Mouse (Mus musculus): Measurements from ENCODE around the gene Zc3hav1l. TPM values are rescaled to one million over a fixed set of nuclear protein-coding genes. Genes with fewer than 3 reads are reported as not detected.
A peak's percentile ranks its signal among the peaks of the same experiment; 100 is the strongest.

Zc3hav1l gene
- 10 to 100 TPM; 12.5 to 12.9 TPM for total RNA-seq (2021)
- long read RNA-seq, experiment 1, full-length matches to known transcripts: 2 of 2 reads
- long read RNA-seq, experiment 1, partial matches to known transcripts: 0 of 2 reads
- long read RNA-seq, experiment 1, other reads (novel, unspliced or antisense): 0 of 2 reads
- long read RNA-seq, experiment 2, full-length matches to known transcripts: 7 of 8 reads
- long read RNA-seq, experiment 2, partial matches to known transcripts: 0 of 8 reads
- long read RNA-seq, experiment 2, other reads (novel, unspliced or antisense): 1 of 8 reads

- peak; percentile 49 to 59 for DNase-seq (ENCODE audit: low spot score in 2 of 2)
Measured at GRCm38 (mm10) chr6:38298761-38299401, at the start of gene Zc3hav1l. Gene Zc3hav1l, minus strand, starts transcription at chr6:38299259.

DNA sequence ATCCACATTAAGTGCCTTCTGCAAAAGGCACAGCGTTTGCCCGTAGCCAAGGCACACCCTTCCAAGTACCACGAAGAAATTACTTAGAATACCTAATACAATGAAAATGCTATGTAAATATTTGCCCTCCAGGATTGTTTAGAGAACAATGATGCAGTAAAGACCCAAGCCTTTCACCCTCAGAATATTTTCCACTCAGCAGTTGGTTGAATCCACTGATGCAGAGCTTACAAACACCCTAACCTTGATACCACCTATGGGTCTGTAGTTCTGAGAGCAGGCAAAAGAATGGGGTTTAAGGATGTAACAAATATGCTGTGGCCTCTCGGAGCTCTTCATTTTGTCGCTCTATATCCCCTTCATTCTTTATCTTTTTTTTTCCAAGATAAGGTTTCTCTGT is 48.8 kb upstream of the Zc3hav1l start:
- DNase-seq (ENCODE audit: low spot score in 2 of 2): no peak

- DNase-seq (ENCODE audit: low spot score in 2 of 2): no peak
Measured at GRCm38 (mm10) chr6:38345796-38346195, 46.7 kb upstream of the Zc3hav1l start.

DNA sequence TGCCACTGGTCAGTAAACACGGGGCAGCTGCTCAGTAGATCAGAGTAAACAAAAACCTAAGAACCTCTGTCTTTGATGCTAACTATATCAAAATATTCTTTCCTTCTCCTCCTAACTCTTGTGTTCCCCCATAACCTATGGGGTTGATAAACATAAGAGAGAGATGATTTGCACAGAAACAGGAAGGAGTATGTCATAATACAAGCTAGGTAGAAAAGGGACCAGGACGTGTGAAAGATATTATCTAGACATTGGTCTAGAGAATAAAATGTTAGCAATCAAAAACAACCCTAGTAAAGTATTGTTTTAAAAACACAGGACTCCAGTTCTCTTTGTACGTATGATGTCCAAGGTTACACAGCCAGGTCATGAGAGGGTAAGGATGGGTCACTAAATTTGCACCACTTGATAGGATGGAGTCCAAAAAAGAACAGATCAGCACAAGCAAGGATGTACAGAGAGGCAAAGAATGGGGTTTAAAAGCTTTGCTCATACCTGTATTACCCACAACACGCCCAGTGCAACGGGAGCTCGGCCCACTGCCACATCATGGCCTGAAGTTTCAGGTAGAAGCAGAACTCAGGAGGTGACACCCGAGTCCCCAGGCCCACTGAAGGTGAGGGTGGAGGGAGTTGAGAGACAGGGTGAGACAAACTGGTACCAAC is 45.1 kb upstream of the Zc3hav1l start:
- no peak for DNase-seq (ENCODE audit: low spot score in 2 of 2)

GRCm38 (mm10) chr6:38343581-38343980 is 44.5 kb upstream of the Zc3hav1l start:
- DNase-seq (ENCODE audit: low spot score in 2 of 2): no peak

GRCm38 (mm10) chr6:38342666-38342992 is 43.6 kb upstream of the Zc3hav1l start:
- no peak for DNase-seq (ENCODE audit: low spot score in 2 of 2)

DNA sequence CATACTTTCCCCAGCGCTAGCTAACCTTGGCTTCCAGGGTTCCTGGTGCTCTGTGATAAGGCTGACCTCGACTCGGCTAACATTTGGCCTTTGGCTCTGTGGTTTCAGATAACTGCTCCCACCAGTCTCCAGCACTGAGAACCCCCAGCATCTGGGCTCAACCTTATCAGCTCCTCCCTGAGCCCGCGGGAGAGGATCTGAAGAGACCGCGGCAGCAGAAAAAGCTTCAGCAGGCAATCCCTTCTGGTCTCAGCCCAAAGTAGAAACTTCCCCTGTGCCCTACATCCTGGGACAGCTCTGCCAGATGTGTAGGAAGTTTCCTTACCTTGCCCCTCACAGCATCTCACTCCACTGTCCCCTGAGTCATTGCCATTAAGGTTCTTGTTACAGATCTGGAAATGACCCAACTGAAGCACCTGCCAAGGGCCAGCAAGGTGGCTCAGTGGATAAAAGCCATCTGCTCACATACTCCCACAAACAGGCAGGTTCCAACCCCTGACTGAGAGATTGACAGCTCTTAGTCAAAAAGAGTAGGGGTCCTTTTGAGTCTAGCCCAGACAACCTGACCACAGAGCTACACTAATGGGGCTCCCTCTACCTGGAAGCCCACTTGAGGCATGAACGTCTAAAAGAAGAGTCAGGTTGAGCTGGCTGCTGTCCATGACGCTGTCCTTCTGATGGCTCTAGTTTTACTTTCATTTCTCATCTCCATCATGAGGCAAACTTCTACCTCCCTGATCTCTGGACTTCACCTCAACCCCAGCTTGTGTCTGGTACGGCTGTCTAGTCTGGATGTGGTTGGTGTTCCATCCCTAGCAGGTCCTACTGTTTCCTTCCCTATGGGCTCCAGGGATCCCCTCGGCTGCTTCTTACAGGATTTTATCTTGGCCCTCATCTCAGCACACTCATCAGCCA is 42.9 kb upstream of the Zc3hav1l start:
- DNase-seq (ENCODE audit: low spot score in 2 of 2): no peak

GRCm38 (mm10) chr6:38339078-38339477 is 40.0 kb upstream of the Zc3hav1l start:
- no peak for DNase-seq (ENCODE audit: low spot score in 2 of 2)

DNA sequence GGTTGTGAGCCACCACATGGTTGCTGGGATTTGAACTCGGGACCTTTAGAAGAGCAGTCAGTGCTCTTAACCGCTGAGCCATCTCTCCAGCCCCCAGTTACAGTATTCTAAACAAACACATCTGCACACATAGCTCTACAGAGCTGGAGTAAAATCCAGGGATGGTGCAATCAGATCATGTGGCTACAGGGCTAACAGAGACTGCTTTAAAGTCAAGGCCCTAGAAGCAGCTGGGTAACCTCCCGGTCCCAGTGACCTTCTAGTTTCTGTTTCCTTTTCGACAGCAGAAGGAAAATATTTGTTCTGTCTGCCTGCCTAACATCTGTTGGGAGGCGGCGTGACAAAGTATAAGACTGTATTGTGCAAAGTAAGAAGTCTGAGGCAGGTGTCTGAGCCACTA is 38.9 kb upstream of the Zc3hav1l start:
- no peak for DNase-seq (ENCODE audit: low spot score in 2 of 2)

DNA sequence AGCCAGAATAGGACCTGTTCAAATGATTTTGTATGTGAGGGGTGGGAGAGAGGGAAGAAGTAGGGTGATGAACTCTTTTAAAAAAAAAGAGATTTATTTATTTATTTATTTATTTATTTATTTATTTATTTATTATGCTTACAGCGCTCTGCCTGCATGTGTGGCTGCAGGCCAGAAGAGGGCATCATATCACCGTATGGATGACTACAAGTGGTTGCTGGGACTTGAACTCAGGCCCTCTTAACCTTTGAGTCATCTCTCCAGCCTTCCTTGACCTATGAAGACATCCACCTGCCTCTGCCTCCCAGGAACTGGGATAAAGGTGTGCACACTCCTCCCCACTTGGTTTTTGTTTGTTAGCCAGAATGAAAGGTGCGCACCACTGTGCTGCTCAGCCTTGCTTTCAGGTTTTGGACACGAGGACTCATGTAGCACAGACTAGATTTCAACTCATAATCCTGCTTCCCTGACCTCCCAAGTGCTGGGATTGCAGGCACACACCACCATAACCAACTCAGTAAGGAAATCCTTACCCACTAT is 38.2 kb upstream of the Zc3hav1l start:
- DNase-seq (ENCODE audit: low spot score in 2 of 2): no peak

DNA sequence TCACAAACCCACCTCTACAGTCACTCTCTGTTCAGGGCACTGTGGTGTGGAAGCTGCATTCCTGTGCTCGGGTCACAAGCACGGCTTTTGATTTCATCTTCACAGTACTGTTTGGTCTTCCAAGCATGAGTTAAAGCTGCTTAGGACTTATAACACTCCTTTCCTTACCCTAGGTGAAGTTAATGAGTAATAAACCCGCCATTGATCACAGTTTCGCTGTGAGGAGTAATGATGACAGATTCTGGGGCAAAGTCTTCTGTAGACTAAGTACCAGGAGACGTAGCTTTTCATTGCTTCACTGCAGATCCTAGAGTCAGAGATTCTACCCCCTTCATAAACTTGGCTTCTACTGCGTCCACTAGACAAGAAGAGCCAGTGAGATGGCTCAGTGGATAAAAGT is 36.2 kb upstream of the Zc3hav1l start:
- DNase-seq (ENCODE audit: low spot score in 2 of 2): no peak

GRCm38 (mm10) chr6:38326596-38326995 is 27.5 kb upstream of the Zc3hav1l start:
- no peak for DNase-seq (ENCODE audit: low spot score in 2 of 2)

GRCm38 (mm10) chr6:38320621-38321020 is 21.6 kb upstream of the Zc3hav1l start:
- no peak for DNase-seq (ENCODE audit: low spot score in 2 of 2)

- no peak for DNase-seq (ENCODE audit: low spot score in 2 of 2)
Measured at GRCm38 (mm10) chr6:38316050-38316449, 17.0 kb upstream of the Zc3hav1l start.

- DNase-seq (ENCODE audit: low spot score in 2 of 2): no peak
Measured at GRCm38 (mm10) chr6:38309741-38310140, 10.7 kb upstream of the Zc3hav1l start.

- DNase-seq (ENCODE audit: low spot score in 2 of 2): no peak
Measured at GRCm38 (mm10) chr6:38304981-38305380, 5.9 kb upstream of the Zc3hav1l start.

- no peak for DNase-seq (ENCODE audit: low spot score in 2 of 2)
Measured at GRCm38 (mm10) chr6:38298246-38298635, 818 bp downstream of the Zc3hav1l start.

- DNase-seq (ENCODE audit: low spot score in 2 of 2): no peak
Measured at GRCm38 (mm10) chr6:38297580-38298245, 1.3 kb downstream of the Zc3hav1l start.

GRCm38 (mm10) chr6:38293708-38294107 is 5.4 kb downstream of the Zc3hav1l start:
- DNase-seq (ENCODE audit: low spot score in 2 of 2): no peak

DNA sequence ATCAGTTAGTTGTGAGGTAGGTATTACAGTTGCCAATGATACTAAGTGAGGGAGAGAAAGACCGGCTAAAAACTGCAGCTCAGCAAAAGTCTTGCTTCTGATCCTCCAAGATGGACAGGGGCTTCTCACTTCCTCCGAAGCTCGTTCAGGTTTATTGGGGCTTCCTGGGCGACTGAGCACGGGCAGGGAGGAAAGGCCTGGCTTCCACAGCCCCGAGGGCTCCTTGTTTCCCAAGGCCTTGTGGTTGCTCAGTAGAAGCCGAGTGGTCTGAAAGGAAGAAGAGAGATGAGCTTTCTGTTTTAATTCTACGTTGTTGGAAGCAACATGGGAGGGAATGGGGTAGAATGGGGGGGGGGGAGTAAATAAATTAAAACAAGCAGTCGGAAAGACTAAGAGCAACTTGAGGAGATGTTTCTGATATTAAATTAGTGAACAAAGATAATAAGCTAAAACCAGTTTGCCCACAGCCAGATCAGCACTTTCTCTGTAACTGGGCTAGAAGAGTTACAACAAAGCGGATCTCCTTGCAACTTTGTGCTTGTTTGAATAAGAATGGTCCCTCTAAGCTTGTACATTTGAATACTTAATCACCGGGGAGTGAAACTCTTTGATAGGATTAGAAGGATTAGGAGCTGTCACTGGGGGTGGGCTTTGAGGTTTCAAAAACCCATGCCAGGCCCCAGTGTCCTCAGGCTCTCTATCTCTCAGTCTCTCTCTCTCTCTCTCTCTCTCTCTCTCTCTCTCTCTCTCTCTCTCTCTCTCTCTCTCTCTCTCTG is 6.0 kb downstream of the Zc3hav1l start:
- DNase-seq (ENCODE audit: low spot score in 2 of 2): no peak
